Mouse (Mus musculus) heart, postnatal 14 days (tissue): ENCODE measurements around the gene Fxyd6. TPM values are rescaled to one million over a fixed set of nuclear protein-coding genes. Genes with fewer than 3 reads are reported as not detected.

Experiments used
- DNase-seq, 2 experiments: peaks; one replicate each; pipeline ENCODE4 v3.0.0; 2021 to 2022
- intact Hi-C: fragments of 180-260 bp; cut with DNase I; formaldehyde crosslinking; loops from one replicate; pipeline ENCODE4 v1.15.1; 2025
- long read RNA-seq, 2 experiments: library from polyadenylated mRNA; stranded (forward); transcript quantifications; one replicate each; pipeline ENCODE4 v2.0.0; 2021
- total RNA-seq, 2 experiments: library from RNA; stranded (reverse); gene quantifications; 2 replicates each; pipeline ENCODE4 v1.2.3; 2021

Fxyd6 gene
- 10 to 100 TPM; 18.2 to 20.9 TPM for total RNA-seq
- long read RNA-seq, experiment 1, transcript Fxyd6-203 (8 exons, 1,789 nt) = major isoform, 26 of 54 reads
- long read RNA-seq, experiment 1, transcript Fxyd6-201 (8 exons, 1,788 nt) = minor isoform, 20 of 54 reads
- long read RNA-seq, experiment 1, partial matches to known transcripts = 5 of 54 reads
- long read RNA-seq, experiment 1, other reads (novel, unspliced or antisense) = 3 of 54 reads
- long read RNA-seq, experiment 2, transcript Fxyd6-203 (8 exons, 1,789 nt) = major isoform, 24 of 38 reads
- long read RNA-seq, experiment 2, transcript Fxyd6-201 (8 exons, 1,788 nt) = minor isoform, 11 of 38 reads
- long read RNA-seq, experiment 2, partial matches to known transcripts = 2 of 38 reads
- long read RNA-seq, experiment 2, other reads (novel, unspliced or antisense) = 1 of 38 reads

DNA sequence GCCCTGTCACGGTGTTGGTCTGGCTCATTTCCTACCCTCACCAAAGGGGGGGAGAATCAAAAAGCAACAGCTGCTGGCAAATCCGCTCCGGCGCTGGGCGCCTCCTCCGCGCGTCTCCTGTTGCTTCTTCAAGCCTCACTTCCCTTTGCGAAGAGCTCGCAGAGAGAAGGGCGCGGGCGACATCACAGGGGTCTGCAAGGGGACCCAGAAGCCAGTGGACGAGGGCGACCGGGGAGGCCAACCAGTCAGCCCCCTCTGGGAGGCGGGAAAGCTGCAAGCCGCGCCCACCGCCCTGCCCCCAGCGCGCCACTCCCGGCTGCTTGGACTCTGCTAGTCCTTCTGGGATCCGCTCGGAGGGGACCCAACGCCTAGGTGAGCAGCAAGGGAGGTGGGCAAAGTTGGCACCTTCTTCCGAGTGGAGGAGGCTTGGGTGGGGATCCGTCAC is at the start of gene Fxyd6:
TSS of gene Fxyd6 (plus strand) at position 69 of the 445 bp plus-strand sequence.
- intact Hi-C loops = no loop called here
- DNase-seq = peak; percentile 66 to 76

DNA sequence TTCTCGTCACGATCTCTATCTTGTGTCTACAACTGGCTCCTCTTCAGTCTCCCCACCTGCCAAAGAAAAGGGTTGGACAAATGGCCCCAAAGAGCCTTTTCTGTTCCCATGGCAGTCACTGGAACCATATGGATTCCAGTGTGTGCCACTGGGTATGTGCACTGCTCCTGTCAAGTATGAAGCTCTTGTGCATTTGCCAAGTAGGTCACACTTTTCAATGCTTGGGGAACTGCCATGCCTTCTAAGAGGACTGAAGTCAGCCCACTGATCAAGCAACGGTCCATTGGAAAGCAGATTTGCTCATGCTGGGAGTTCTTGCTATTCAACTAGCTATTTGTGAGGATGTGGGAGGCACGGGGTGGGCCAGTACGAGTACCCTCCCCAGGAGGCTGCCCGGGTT is 48.5 kb upstream of the Fxyd6 start:
- DNase-seq = no peak
- intact Hi-C loops = no loop called here

GRCm38 (mm10) chr9:45321946-45322430 is 48.0 kb upstream of the Fxyd6 start:
- intact Hi-C loops = no loop called here
- no peak for DNase-seq

DNA sequence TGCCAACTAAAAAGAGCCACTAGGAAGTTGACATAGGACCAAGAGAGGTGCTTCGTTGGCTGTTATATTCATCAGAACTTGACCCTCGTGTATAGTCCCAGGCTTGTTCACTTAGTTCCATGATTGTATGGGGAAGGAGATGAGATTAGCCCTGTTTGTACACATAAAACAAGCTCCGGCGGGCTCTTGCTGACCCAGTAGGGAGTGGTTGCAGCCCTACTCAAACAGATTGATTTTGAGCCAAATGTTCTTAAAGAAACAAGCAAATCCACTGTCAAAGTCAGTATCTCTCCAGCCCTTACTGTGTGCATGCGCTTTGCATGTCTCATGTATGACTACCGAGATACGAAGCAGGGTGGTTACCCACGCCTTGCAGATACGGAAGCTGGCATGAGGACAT is 43.6 kb upstream of the Fxyd6 start:
- no peak for DNase-seq
- intact Hi-C loops = no loop called here

GRCm38 (mm10) chr9:45328263-45328662 is 41.7 kb upstream of the Fxyd6 start:
- intact Hi-C loops = no loop called here
- no peak for DNase-seq

- intact Hi-C loops = no loop called here
- no peak for DNase-seq
Observed at GRCm38 (mm10) chr9:45329577-45329976, 40.4 kb upstream of the Fxyd6 start.

GRCm38 (mm10) chr9:45337406-45337805 is 32.6 kb upstream of the Fxyd6 start:
- intact Hi-C loops = no loop called here
- DNase-seq = no peak

- intact Hi-C loops = no loop called here
Observed at GRCm38 (mm10) chr9:45343066-45343465, 26.9 kb upstream of the Fxyd6 start.

GRCm38 (mm10) chr9:45345516-45345915 is 24.5 kb upstream of the Fxyd6 start:
- intact Hi-C loops = loop anchor here (1.0 to 2.0 kb wide), 2 partner anchors 43 to 45 kb away; no protein-coding TSS in a partner anchor
- DNase-seq = peak; percentile 22 to 29

More at GRCm38 (mm10) chr9:45343066-45343465, 26.9 kb upstream of the Fxyd6 start:
- no peak for DNase-seq

DNA sequence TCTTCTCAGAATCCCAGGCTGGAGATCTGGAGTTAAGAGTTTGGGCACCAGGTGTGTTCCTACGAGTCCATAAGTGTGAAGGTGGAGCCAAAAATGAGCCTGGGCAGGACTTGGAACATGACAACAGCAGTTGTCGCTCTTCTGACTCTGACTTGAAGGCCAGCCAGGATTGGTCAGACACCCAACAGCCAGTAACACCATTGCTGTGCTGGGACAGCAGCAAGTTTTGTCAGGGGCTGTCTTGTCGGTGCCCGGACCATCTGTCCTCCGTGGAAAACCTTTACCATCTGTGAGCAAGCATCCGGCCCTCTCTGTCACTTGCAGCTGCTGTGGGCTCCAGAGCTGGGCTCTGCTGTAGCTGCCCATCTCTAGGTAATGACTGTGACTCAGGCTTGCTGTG is 23.7 kb upstream of the Fxyd6 start:
- DNase-seq = no peak
- intact Hi-C loops = no loop called here

GRCm38 (mm10) chr9:45348560-45348959 is 21.4 kb upstream of the Fxyd6 start:
- DNase-seq = no peak
- intact Hi-C loops = no loop called here

DNA sequence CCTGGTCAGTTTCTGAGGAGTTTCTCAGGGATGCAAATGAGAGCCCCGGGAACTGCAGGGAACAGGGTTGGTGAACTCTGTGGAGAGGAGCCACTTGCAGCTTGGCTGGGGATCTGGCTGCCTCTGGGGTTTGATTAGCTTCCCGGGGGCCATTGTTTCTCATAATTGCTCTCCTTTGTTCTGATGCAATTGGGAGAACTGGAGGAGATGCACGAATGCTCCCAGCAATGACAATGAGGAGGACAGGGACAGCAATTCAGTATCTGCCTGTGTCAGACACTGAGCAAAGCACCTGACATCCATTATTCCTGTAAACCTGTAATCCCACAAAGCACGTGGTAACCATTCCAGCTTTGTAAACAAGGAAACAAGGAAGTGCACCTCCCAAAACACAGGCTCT is 20.8 kb upstream of the Fxyd6 start:
- DNase-seq = no peak
- intact Hi-C loops = no loop called here

- DNase-seq = no peak
- intact Hi-C loops = no loop called here
Observed at GRCm38 (mm10) chr9:45349851-45350250, 20.1 kb upstream of the Fxyd6 start.

- intact Hi-C loops = no loop called here
- DNase-seq = no peak
Observed at GRCm38 (mm10) chr9:45355192-45355591, 14.8 kb upstream of the Fxyd6 start.

GRCm38 (mm10) chr9:45358356-45358755 is 11.6 kb upstream of the Fxyd6 start:
- intact Hi-C loops = no loop called here
- DNase-seq = no peak

- DNase-seq = peak; percentile 45 to 54
- intact Hi-C loops = no loop called here
Observed at GRCm38 (mm10) chr9:45362051-45362461, 7.9 kb upstream of the Fxyd6 start.

DNA sequence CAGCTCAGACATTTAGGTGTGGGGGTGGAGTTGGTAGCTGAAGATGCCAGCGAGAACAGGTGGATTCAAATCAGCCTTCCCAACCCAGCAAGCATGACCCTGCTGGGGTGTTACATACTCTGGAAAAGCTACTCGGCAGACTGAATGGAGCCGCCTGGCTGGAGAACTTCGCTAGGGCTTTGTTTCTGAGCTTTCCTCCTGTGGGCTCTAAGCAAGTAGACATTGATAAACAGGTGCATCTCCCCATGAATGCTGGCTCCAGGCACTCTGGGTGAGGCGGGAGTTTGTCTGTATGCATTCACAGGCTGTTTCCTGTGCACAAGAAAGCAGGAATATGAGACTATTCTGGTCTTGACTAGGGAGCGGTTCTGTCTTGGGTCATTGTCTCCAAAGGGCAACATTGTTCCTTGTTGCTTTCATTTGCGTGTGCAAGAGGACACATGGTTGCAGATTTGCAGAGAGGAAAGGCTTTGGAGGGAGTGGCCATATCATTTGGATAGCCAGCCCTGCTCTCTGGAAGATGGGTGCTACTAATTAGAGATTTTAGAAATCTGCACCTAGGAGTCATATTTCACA is 6.3 kb upstream of the Fxyd6 start:
- intact Hi-C loops = no loop called here
- no peak for DNase-seq

- intact Hi-C loops = no loop called here
- DNase-seq = no peak
Observed at GRCm38 (mm10) chr9:45367716-45368115, 2.3 kb upstream of the Fxyd6 start.

DNA sequence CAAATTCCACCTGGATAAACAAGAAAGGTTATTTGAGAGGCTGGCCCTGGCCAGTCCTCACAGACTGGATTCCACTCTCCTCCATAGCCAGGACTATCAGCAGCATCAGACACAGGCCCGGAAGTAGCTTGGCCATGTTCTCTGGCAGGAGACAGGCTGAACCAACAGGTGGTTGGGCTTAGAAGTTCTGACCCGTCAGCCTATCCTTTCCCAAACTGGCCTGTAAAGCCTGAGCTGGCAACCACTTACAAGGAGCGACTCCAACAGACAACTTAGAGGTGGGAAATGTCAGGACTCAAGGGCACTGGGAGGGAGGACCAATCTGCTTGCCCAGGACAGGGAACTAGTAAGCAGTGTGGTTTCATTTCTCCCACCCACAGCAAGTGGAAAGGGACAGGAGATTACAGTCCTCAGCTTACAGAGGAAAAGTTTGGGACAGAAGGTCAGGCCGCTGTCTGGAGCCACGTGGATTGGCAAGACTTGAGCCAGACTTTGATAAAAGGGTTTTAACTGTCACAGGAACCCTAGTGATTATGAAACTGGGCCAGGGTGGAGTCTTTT is 1.6 kb upstream of the Fxyd6 start:
- peak; percentile 16 to 32 for DNase-seq
- intact Hi-C loops = no loop called here

- no peak for DNase-seq
- intact Hi-C loops = no loop called here
Observed at GRCm38 (mm10) chr9:45370616-45371336, 791 bp downstream of the Fxyd6 start.

DNA sequence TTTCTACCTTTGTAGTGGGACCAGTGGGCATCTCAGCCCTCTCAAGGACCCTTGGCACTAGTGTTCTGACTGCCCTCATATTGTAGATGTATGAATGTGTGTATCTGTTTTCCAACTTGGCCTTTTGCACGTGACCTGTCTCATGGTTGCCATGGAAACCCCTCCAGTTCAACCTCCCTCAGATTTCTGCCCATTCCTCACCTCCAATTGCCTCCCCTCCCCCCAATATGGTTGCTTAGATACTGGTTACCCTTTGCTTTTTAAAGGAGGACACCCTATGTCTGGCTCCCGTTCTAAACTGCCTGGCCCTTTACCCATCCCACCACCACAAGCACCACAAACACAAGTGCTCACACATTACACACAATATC is 1.3 kb downstream of the Fxyd6 start:
- intact Hi-C loops = no loop called here
- DNase-seq = no peak
